ENCODE assay signal across 30 mouse cellular contexts in the genomic region with DNA sequence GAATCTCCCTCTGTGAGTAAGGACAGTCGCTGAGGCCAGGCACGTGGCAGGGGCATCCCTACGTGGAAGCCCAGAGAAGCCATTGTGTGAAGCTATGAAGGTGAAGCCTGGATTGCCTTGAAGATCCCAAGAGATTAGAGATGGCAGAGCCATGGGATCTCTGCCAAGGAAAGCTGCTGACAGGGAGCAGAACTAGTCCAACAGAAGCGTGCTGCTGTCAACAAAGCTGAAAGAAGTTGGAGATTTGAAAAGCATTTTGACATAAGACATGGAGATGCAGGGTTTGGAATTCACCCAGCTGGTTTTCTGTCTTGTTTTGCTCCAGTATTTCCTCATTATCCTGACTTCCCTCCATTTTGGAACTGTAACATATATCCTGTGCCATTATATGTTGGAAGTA. TPM values are rescaled to one million over a fixed set of nuclear protein-coding genes. Genes with fewer than 3 reads are reported as not detected.
"Had no signal": no experiment of that assay in that cellular context is flagged by ENCODE, and none has a peak within 500 bp of the region (broad histone marks: within the 10 kb centered on the region; RNA-seq: fewer than 3 reads in every experiment).

No protein-coding gene starts in this region.

- H3K9me3 ChIP-seq: limb, embryonic 13.5 days; liver, embryonic 12.5 days; liver, embryonic 15.5 days; lung, embryonic 15.5 days; midbrain, embryonic 13.5 days; neural tube, embryonic 12.5 days; neural tube, embryonic 15.5 days had no signal

- H3K27me3 ChIP-seq: limb, embryonic 13.5 days; liver, embryonic 12.5 days; liver, embryonic 15.5 days; lung, embryonic 15.5 days; midbrain, embryonic 13.5 days; neural tube, embryonic 12.5 days; neural tube, embryonic 15.5 days had no signal

- H3K4me1 ChIP-seq: limb, embryonic 10.5 days; limb, embryonic 13.5 days; liver, embryonic 15.5 days; lung, embryonic 15.5 days; megakaryocyte, embryonic 14.5 days; midbrain, embryonic 10.5 days; midbrain, embryonic 13.5 days; neural tube, embryonic 12.5 days; neural tube, embryonic 15.5 days had no signal

- DNase-seq: kidney, postnatal 25 days; layer of hippocampus, adult 9-11 months; liver; lung, adult 18-20 months; lung, postnatal 10 days; lung, postnatal 36 days; retina, postnatal 1 day; right cerebral cortex, postnatal 25 days; spleen, adult 18-20 months; thymus, adult 18-20 months had no signal

- H3K4me3 ChIP-seq: layer of hippocampus, adult 2 months; limb, embryonic 10.5 days; limb, embryonic 13.5 days; liver, embryonic 12.5 days; liver, embryonic 15.5 days; lung, embryonic 15.5 days; megakaryocyte, embryonic 14.5 days; midbrain, embryonic 10.5 days; midbrain, embryonic 13.5 days; neural tube, embryonic 12.5 days; neural tube, embryonic 15.5 days had no signal

- ATAC-seq: liver, embryonic 12.5 days; midbrain, embryonic 13.5 days had no signal

- H3K27ac ChIP-seq: kidney, postnatal 0 days; layer of hippocampus, adult 2 months; limb, embryonic 10.5 days; limb, embryonic 13.5 days; liver, embryonic 12.5 days; liver, embryonic 15.5 days; lung, embryonic 15.5 days; midbrain, embryonic 10.5 days; midbrain, embryonic 13.5 days; neural tube, embryonic 12.5 days; neural tube, embryonic 15.5 days had no signal

- H3K36me3 ChIP-seq: limb, embryonic 10.5 days; limb, embryonic 13.5 days; liver, embryonic 12.5 days; liver, embryonic 15.5 days; lung, embryonic 15.5 days; midbrain, embryonic 10.5 days; midbrain, embryonic 13.5 days; neural tube, embryonic 12.5 days; neural tube, embryonic 15.5 days had no signal

- H3K9ac ChIP-seq: limb, embryonic 13.5 days; liver, embryonic 12.5 days; liver, embryonic 15.5 days; lung, embryonic 15.5 days; midbrain, embryonic 13.5 days; neural tube, embryonic 12.5 days; neural tube, embryonic 15.5 days had no signal

- H3K4me2 ChIP-seq: limb, embryonic 13.5 days; liver, embryonic 12.5 days; liver, embryonic 15.5 days; lung, embryonic 15.5 days; midbrain, embryonic 13.5 days; neural tube, embryonic 12.5 days; neural tube, embryonic 15.5 days had no signal

RNA-seq across cellular contexts. Expression of gene Fam240a, which starts 14.4 kb away (rescaled TPM):
- total RNA-seq: layer of hippocampus, adult 2 months; layer of hippocampus, postnatal 25 days; left cerebral cortex, adult 18-20 months; left cerebral cortex, postnatal 25 days had no signal
- polyA plus RNA-seq: kidney, embryonic 14.5 days; kidney, postnatal 0 days; large intestine, adult 2 months; limb, embryonic 10.5 days; limb, embryonic 13.5 days; liver, embryonic 12.5 days; liver, embryonic 15.5 days; lung, embryonic 15.5 days; midbrain, embryonic 10.5 days; midbrain, embryonic 13.5 days; neural tube, embryonic 12.5 days; neural tube, embryonic 15.5 days; stomach, embryonic 16.5 days; testis, adult 2 months; urinary bladder, adult 2 months had no signal

RNA-seq across cellular contexts. Expression of gene Tdgf1, which starts 43.7 kb away (rescaled TPM):
- polyA plus RNA-seq: kidney, embryonic 14.5 days; kidney, postnatal 0 days; large intestine, adult 2 months; limb, embryonic 10.5 days; liver, embryonic 12.5 days; liver, embryonic 15.5 days; lung, embryonic 15.5 days; midbrain, embryonic 13.5 days; neural tube, embryonic 12.5 days; stomach, embryonic 16.5 days; urinary bladder, adult 2 months had no signal

RNA-seq across cellular contexts. Expression of gene Prss50, which starts 44.5 kb away (rescaled TPM):
- polyA plus RNA-seq: large intestine, adult 2 months; lung, embryonic 15.5 days; urinary bladder, adult 2 months had no signal
